Mouse (Mus musculus): ENCODE results near the gene Mup9. TPM values are rescaled to one million over a fixed set of nuclear protein-coding genes. Genes with fewer than 3 reads are reported as not detected.
"Not testable (repeated sequence)": the region's sequence is repeated elsewhere in the genome, so short reads cannot be mapped to it uniquely, and the experiment has no call there.

Mup9 gene
- 0.95 and 1.2 TPM in 2 replicates for polyA plus RNA-seq (2014; fragmentation: Nextera tagmentation; extraction: Ambion mirVana)

DNA sequence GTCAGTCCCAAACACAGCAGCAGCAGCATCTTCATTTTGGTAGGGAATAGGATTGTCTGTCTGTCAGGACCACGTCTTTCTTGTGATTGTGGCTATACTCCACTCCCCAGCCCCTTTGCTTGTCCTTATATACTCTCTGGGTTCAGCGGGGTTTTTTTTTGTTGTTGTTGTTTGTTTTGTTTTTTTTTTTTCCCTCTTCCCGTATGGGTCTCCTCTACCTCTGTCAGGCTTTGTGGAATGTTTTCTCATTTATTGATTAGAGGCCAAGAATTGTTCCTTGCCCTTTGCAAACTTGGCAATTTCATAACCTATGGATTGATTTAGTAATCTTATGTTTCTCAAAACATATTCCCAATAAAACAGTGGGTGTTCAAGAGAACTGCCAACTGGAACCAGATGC lies at the start of gene Mup9:
Gene Mup9, minus strand, starts transcription at position 101 of the 400 bp plus-strand sequence.
- not testable (repeated sequence) for H3K36me3 ChIP-seq (ENCODE audit: control insufficient read depth, insufficient read depth, low read length); H3K27me3 ChIP-seq (ENCODE audit: control insufficient read depth, insufficient read depth, low read length); DNase-seq (ENCODE audit: low spot score); H3K4me2 ChIP-seq (ENCODE audit: low read depth, severe bottlenecking); H3K4me1 ChIP-seq (ENCODE audit: control insufficient read depth, insufficient read depth, low read length); H3K9ac ChIP-seq (ENCODE audit: low read length); H3K9me3 ChIP-seq (ENCODE audit: control insufficient read depth, low read length); H3K27ac ChIP-seq (replicated peaks; ENCODE audit: low read depth, low read length); H3K4me3 ChIP-seq (ENCODE audit: low read depth, low read length); ATAC-seq (ENCODE audit: insufficient number of reproducible peaks, low FRiP score, low TSS enrichment, low read depth)
- 78% methylated on average over 3 of the region's 3 CpGs for WGBS

Other genes starting within 250 kb of the Mup9 start
- not detected in 2 replicates for gene Mup8, start 199.4 kb downstream of the Mup9 start, polyA plus RNA-seq (2014; fragmentation: Nextera tagmentation; extraction: Ambion mirVana)
- 0.27 TPM in 1 of 2 replicates, not detected in the other for gene Mup1, start 80.0 kb upstream of the Mup9 start, polyA plus RNA-seq (2014; fragmentation: Nextera tagmentation; extraction: Ambion mirVana)
- gene Mup10, start 160.2 kb upstream of the Mup9 start, polyA plus RNA-seq (2014; fragmentation: Nextera tagmentation; extraction: Ambion mirVana): 0.40 and 0.44 TPM in 2 replicates
- gene Mup11, start 240.5 kb upstream of the Mup9 start, polyA plus RNA-seq (2014; fragmentation: Nextera tagmentation; extraction: Ambion mirVana): not detected in 2 replicates